Mouse (Mus musculus) thymus, postnatal 4 days (tissue): ENCODE data around the gene Vax2.

ENCODE experiments used
- DNase-seq: peaks from one replicate; pipeline ENCODE4 v3.0.0; 2021

Gene Vax2

GRCm38 (mm10) chr6:83711067-83711675 lies at the start of gene Vax2:
TSS of gene Vax2 (plus strand) at chr6:83711264.
- peak; percentile 72 for DNase-seq

- DNase-seq: no peak
These were observed 46.1 kb upstream of the Vax2 start for GRCm38 (mm10) chr6:83665009-83665408.

DNA sequence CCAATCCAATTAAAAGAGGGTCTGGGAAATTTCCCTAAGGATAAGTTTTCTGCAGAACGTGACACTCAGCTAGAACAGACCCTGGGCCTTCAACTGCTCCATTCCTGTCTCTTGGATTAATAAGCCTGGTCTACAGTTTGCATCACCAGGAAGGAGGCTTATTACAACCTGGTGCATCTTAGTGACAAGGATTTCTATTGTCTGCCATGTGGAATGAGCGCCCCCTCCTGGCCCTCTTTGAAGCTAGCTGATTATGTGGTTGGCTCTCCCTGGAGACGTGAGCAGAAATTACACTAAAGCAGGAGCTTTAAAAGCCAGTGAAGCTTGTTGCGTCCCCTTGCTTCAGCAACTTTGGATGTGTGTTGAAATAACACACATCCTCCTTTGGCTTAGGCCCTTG lies 37.7 kb upstream of the Vax2 start:
- DNase-seq: peak; percentile 94

- DNase-seq: no peak
These were observed 33.3 kb upstream of the Vax2 start, which contains the start of gene Cd207 for GRCm38 (mm10) chr6:83677757-83678156. TSS of gene Cd207 (minus strand) at chr6:83677857.

- DNase-seq: no peak
These were observed 21.7 kb upstream of the Vax2 start for GRCm38 (mm10) chr6:83689374-83689773.

DNA sequence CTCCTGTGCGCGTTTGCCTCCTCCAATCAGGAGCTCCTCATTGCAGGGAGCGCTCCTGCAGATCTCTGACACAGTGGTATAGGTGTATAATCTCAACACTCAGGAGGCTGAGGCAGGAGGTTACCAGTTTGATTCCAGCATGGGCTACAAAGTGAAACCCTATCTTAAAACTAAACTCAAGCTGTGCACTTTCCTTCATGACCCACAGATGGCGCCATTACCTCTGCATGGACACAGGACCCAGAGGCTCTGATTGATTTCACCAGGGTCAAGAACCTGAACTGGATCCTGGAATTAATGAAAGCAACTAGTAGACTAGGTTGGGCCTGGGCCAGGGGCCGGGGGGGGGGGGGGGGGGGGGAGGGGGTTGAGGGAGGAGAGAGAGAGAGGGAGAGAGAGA lies 20.8 kb upstream of the Vax2 start:
- DNase-seq: peak; percentile 66

DNA sequence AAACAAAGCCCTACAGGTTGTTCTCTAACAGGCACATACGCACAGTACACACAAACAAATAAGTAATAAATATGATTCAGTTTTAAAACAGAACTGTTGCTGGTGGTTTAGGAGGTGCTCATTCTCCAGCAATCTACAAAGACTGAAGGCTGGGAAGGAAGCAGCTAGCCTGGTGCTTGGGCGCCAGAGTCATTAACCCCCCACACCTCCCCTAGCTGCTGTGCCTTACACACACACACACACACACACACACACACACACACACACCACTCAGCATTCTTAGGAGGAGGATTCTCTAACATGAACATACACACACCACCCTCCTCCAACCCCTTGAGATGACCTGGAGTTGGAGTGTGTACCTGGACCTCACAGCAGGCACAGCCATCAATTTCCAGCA lies 20.1 kb upstream of the Vax2 start:
- DNase-seq: no peak

DNA sequence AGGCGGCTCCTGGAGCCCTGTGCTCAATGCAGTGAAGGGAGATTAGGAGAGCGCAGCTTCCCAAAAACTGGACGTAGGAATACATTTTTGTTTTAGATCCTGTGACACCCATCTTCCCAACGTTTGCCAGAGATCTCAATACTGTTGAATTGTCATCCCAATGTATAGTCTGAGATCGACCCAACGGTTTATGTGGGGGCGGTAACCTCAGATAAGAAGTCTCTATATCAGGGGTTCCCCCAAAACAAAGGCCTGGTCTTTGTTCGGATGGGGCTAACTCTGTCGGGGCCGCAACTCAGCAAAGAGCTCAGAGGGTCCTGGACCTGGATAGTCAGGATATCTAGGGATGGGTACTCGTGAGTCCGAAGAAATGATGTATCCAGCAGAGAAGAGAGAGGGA lies 18.1 kb upstream of the Vax2 start:
- DNase-seq: no peak

DNA sequence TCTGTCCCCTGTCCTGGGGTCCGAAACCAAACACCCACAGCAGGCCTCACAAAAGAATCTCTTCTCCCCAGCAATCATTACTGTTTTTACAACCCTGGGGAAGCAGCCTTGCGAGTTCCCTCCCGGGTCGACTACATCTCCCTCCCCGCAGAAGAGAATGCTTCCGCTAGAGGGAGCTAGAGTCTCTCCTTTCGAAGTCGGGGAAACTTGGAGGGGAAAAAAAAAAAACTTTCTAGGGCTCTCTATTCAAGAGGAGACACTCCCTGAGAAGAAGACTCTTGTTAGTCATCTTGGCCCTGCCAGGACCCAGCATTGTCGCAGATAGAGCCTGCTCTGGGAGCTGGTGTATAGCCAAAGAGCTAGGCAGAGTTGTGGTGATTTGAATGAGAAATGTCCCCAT lies 17.2 kb upstream of the Vax2 start:
- DNase-seq: peak; percentile 76

DNA sequence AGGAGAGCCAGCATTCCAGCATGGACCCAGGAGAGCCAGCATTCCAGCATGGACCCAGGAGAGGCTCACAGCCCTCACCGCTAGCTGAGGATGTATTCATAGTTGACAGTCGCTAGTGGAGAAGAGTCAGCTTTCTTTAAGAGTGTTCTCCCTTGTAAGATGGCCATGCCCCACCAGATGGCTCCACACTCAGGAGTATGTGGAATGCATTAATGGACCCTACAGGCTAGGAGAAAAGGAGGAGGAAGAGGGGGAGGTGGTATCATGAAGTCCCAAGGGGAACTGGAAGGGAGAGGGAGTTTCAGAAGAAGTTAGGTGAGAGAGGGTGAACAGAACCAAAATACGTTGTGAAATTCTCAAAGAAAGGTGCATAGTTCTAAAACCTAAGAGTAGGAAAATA lies 15.3 kb upstream of the Vax2 start:
- DNase-seq: no peak

GRCm38 (mm10) chr6:83696684-83697083 lies 14.4 kb upstream of the Vax2 start:
- no peak for DNase-seq

- no peak for DNase-seq
These were observed 13.1 kb upstream of the Vax2 start for GRCm38 (mm10) chr6:83697932-83698331.

DNA sequence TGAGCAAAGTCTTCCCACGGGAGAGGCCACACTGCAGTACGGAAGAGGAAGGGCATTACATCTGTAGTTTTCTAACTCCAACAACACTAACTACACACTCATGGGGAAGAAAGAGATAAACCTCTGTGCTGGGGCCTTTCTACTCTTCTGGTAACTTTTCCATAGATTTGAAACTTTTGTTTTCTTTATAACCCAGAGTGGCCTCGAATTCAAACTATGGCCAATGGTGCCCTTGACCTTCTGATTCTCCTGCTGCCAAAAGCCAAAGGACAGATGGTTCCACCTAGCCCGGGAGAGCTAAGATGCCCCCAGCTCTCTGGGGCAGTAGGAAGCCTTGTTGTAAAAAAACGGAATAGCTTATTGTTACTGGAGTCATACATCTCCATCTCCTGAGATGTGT lies 11.1 kb upstream of the Vax2 start:
- no peak for DNase-seq

- DNase-seq: no peak
These were observed 10.1 kb upstream of the Vax2 start for GRCm38 (mm10) chr6:83701001-83701400.

DNA sequence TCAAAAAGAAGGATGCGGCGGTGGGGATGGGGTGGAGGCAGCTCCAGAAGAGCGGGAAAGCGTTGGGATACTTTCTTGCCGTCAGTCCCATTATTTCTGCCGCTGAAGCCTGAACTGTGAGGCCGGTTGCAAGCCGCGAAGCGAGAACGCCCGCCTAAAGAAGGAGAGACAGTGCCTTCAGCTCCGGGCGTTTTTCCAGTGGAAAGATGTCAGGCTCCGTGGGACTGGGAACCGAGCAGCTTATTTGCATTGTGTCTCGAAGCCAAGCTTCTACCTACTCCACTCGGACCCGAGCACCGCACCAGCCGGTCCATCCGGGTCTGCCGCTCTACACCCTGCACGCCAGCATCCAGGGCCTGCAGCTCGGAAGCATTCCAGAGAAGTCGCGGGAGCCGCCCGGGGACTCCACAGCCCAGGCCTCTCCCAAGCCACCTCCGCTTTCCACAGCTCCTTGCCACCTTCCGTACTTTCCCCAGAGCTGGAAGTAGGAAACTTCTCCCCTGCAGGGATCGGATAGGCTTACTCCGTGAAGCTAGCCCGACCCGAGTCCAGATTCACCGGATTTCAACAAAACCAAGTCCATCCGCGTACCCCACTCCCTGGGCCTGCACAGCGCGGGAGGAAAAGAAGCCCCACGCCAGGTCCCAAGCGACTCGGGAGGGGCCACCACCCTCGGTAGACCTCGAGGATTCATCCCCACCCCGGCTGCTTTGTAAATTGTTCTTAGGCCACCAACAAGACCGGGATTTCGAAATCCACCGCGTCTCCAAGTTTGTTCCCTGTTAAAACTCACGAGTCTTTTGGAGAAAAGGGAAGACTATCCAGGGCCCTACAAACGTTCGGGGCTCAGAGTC lies 8.7 kb upstream of the Vax2 start:
- no peak for DNase-seq

GRCm38 (mm10) chr6:83703000-83703721 lies 7.9 kb upstream of the Vax2 start:
- no peak for DNase-seq

- DNase-seq: no peak
These were observed 7.4 kb upstream of the Vax2 start for GRCm38 (mm10) chr6:83703722-83704078.

GRCm38 (mm10) chr6:83704294-83704693 lies 6.8 kb upstream of the Vax2 start:
- DNase-seq: no peak

GRCm38 (mm10) chr6:83704701-83705100 lies 6.4 kb upstream of the Vax2 start:
- DNase-seq: no peak

DNA sequence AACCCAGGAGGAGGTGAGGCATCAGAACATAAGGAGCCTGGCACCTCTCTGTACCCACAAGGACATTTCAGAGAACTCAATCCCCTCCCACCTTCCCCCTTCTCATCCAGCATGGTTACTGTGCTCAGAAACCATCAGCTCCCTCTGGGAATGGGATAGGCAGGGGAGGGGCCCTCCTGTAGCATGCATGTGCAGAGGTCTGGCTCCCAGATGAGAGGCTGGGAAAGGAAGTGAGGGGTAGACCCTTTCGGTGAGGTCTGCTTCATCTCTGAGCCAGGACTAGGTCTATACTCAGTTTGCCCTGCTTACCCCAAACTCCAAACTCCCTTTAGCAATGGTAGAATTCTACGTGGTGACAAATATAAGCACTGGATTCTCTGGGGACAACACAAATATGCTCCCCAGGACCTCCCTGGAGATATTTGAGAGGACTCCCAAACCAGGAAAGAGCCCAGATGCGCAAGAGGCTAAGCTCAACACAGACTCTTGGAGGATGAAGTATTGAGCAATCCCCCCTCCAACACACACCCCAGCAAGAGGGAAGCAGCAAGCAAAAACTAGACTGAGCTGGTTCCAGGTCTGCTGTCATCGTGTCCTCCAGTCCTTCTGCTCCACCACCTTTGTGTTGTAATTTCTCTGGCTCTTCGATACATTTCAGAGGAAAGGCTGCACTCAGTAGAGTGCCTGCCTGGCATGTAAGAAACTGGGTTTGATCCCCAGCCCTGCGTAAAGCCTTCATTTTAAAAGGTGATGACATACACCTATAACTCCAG lies 3.1 kb upstream of the Vax2 start:
- no peak for DNase-seq

- DNase-seq: peak; percentile 36
These were observed 550 bp upstream of the Vax2 start for GRCm38 (mm10) chr6:83710361-83711066.

GRCm38 (mm10) chr6:83711725-83712475 lies 836 bp downstream of the Vax2 start:
- no peak for DNase-seq
